ENCODE assay signal across 16 mouse cellular contexts in genomic region chr17:8138116-8138515, GRCm38 (mm10). TPM values are rescaled to one million over a fixed set of nuclear protein-coding genes. Genes with fewer than 3 reads are reported as not detected.
"Had no signal": no experiment of that assay in that cellular context is flagged by ENCODE, and none has a peak within 500 bp of the region (broad histone marks: within the 10 kb centered on the region; RNA-seq: fewer than 3 reads in every experiment).

No protein-coding gene starts in this region.

RNA-seq across cellular contexts. Expression of gene Gm49673, which starts 9.5 kb away (rescaled TPM):
- total RNA-seq: heart, postnatal 10 days; heart, postnatal 25 days; heart, postnatal 36 days; hematopoietic stem cell, adult 5-6 weeks had no signal
- polyA plus RNA-seq: heart, embryonic 11.5 days; heart, embryonic 12.5 days; heart, embryonic 13.5 days; heart, embryonic 14.5 days; heart, embryonic 16.5 days; heart, postnatal 0 days; hindbrain, embryonic 10.5 days; hindbrain, embryonic 12.5 days; hindbrain, embryonic 13.5 days; intestine, embryonic 16.5 days; intestine, postnatal 0 days; large intestine, adult 2 months had no signal
